Mouse (Mus musculus): ENCODE measurements at regions not wholly inside any gene's neighbourhood (a gene's known extent, or its start where the extent isn't known, plus 50 kb on each side); places are given as distances from the start of the nearest gene placed in this dataset.

DNA sequence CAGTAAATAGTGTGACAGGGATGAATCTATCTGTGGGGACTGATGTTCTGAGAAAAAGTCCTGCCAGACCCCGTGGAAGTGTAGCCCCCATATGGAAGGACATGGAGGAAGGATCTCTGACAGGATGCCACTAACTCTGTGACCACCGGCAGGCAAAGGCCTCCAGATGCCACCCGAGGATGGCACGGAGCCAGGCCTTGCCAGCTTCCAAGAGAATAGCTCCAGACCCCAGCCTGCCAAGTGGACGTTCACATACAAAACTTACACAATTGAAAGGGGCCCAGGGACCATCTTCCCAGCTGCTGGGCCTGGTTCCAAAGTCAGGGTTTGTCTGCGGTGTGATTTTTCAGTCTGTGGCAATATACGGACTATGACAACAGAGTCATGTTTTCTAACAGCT, 161.1 kb downstream of the Cbln1 start:
- H3K9me3 ChIP-seq (ENCODE audit: low read length) = no peaks in the 10 kb centered on the region
- WGBS = 40% methylated on average over 7 of the region's 7 CpGs
- no peaks in the 10 kb centered on the region for H3K36me3 ChIP-seq (ENCODE audit: insufficient read depth)
- no peak overlapping the region for H3K27ac ChIP-seq (ENCODE audit: low read depth, low read length)
- no peak overlapping the region for H3K4me3 ChIP-seq (ENCODE audit: low read depth, low read length)
- no peak for TF ChIP-seq CTCF (IDR thresholded peaks at IDR 0.05; ENCODE audit: low read depth)
- no peaks in the 10 kb centered on the region for H3K4me1 ChIP-seq (ENCODE audit: insufficient read depth)
- ATAC-seq (no peak), DNase-seq (no peak)
- no peak overlapping the region for H3K4me2 ChIP-seq (ENCODE audit: low read depth)
- no peak overlapping the region for H3K9ac ChIP-seq
- H3K27me3 ChIP-seq (ENCODE audit: insufficient read depth, low read length) = no peaks in the 10 kb centered on the region

DNA sequence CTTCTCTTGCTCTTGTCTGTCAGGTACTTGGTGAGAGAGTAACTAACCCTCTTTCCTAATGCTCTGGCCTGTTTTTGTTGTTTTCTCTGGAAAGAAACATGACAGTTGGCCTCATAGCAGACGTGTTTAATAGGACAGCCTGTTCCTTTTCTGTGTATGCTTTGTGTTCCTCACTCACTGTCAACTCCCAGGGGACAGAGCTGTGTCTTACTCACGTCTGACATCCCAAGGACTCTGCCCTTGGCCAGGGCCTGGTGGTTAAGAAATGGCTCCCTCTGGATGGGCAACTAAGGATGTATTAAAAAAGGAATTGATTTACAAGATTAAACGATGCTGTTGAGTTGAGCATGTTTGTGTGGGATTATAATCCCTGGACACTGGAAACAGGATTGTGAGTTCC, 164.1 kb downstream of the Cbln1 start:
- WGBS = 73% methylated on average over 3 of the region's 3 CpGs
- ATAC-seq (no peak), DNase-seq (no peak)
- Histone ChIP-seq H3K4me3 (ENCODE audit: low read depth, low read length) (no peak overlapping the region), H3K27me3 (ENCODE audit: insufficient read depth, low read length) (no peaks in the 10 kb centered on the region), H3K4me1 (ENCODE audit: insufficient read depth) (no peaks in the 10 kb centered on the region), H3K27ac (ENCODE audit: low read depth, low read length) (no peak overlapping the region), H3K36me3 (ENCODE audit: insufficient read depth) (no peaks in the 10 kb centered on the region), H3K4me2 (ENCODE audit: low read depth) (no peak overlapping the region), H3K9me3 (ENCODE audit: low read length) (no peaks in the 10 kb centered on the region), H3K9ac (no peak overlapping the region)
- TF ChIP-seq CTCF (IDR thresholded peaks at IDR 0.05; ENCODE audit: low read depth) = no peak

DNA sequence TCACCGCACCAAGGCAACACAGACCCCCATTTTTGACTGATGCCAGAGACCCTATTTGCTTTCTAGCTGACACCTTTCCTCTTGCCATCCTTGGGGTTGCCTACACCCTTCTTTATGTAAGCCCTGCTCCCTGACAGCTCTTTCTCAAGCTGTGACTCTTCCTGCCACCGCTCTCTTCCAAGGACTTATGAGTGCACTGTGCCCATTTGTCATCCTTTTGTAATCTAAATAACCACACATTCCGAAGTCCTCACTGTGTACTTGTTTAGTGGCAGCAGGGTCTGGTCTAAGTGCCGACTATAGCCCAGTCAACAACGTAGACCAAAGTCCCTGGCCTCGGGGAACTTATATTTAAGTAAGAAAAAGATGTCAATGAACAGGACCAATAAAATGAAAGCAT, 167.4 kb downstream of the Cbln1 start:
- no peak overlapping the region for H3K4me3 ChIP-seq (ENCODE audit: low read depth, low read length)
- DNase-seq = no peak
- no peaks in the 10 kb centered on the region for H3K27me3 ChIP-seq (ENCODE audit: insufficient read depth, low read length)
- H3K9me3 ChIP-seq (ENCODE audit: low read length) = no peaks in the 10 kb centered on the region
- TF ChIP-seq CTCF (IDR thresholded peaks at IDR 0.05; ENCODE audit: low read depth) = no peak
- no peaks in the 10 kb centered on the region for H3K36me3 ChIP-seq (ENCODE audit: insufficient read depth)
- no peak overlapping the region for H3K9ac ChIP-seq
- no peaks in the 10 kb centered on the region for H3K4me1 ChIP-seq (ENCODE audit: insufficient read depth)
- no peak for ATAC-seq
- H3K4me2 ChIP-seq (ENCODE audit: low read depth) = no peak overlapping the region
- WGBS = 91% methylated on average over 6 of the region's 6 CpGs
- H3K27ac ChIP-seq (ENCODE audit: low read depth, low read length) = no peak overlapping the region

DNA sequence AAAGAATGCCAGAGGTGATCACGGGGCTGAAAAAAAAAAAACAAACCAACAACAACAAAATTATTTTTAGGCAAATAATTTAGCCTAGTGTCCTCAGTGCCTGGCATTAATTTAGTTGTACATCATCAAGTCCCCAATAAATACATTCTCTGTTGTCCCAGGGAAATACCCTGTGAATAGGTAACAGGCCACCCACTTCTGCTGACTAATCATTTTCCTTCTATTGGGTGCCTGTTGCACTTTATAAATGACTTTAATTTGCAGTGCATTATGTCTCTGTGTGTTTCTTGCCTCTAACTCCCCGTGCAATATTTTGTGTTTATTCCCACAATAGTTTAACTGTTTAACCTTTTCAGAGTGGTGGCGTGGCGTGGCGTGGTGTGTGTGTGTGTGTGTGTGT, 168.9 kb downstream of the Cbln1 start:
- Histone ChIP-seq H3K4me1 (ENCODE audit: insufficient read depth) (no peaks in the 10 kb centered on the region), H3K36me3 (ENCODE audit: insufficient read depth) (no peaks in the 10 kb centered on the region), H3K9ac (no peak overlapping the region), H3K27ac (ENCODE audit: low read depth, low read length) (no peak overlapping the region), H3K27me3 (ENCODE audit: insufficient read depth, low read length) (no peaks in the 10 kb centered on the region), H3K4me3 (ENCODE audit: low read depth, low read length) (no peak overlapping the region), H3K4me2 (ENCODE audit: low read depth) (no peak overlapping the region), H3K9me3 (ENCODE audit: low read length) (no peaks in the 10 kb centered on the region)
- TF ChIP-seq CTCF (IDR thresholded peaks at IDR 0.05; ENCODE audit: low read depth) = no peak
- WGBS = 87% methylated on average over 5 of the region's 5 CpGs
- DNase-seq (no peak), ATAC-seq (no peak)

DNA sequence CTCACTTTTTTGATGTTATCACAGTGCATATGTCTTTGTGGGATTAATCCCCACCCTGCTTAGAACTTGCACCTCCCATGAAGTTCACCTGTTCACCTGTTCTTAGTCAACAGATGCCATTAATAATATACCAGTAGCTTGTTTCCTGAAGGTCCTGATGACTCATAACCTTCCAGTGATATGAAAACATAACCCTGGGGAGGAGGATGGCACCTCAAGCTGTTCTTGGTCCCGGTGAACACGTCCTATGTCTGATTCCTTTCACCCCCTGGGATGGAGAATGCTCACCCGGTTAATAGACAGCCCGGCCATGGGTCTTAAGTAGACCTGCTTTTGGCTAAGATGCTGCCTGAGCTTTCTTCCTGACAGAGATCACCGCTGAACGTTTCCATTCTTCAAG, 174.6 kb downstream of the Cbln1 start:
- ATAC-seq = no peak
- Histone ChIP-seq H3K27me3 (ENCODE audit: insufficient read depth, low read length) (no peaks in the 10 kb centered on the region), H3K9me3 (ENCODE audit: low read length) (no peaks in the 10 kb centered on the region), H3K4me2 (ENCODE audit: low read depth) (no peak overlapping the region), H3K9ac (no peak overlapping the region), H3K4me1 (ENCODE audit: insufficient read depth) (no peaks in the 10 kb centered on the region), H3K27ac (ENCODE audit: low read depth, low read length) (no peak overlapping the region), H3K36me3 (ENCODE audit: insufficient read depth) (no peaks in the 10 kb centered on the region), H3K4me3 (ENCODE audit: low read depth, low read length) (no peak overlapping the region)
- DNase-seq = no peak
- 94% methylated on average over 6 of the region's 6 CpGs for WGBS
- TF ChIP-seq CTCF (IDR thresholded peaks at IDR 0.05; ENCODE audit: low read depth) = no peak

DNA sequence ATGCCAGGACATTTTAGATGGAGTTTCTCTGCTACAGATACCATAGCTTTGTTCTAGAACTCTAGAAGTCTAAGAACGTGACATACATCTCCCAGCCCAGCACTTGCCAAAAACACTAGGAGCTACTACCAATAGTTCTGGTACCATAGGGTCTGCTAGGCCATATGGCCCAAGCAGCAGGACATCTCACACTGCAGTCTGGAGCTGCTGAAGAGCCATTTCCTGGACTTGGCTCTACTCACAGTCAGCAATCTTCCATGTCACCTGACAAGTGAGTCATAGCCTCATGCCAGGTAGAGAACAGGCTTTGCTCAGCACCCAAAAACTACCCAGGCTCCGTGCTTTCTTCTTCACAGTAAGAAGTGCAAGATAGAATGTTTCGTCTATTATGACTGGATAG, 175.1 kb downstream of the Cbln1 start:
- no peak overlapping the region for H3K9ac ChIP-seq
- ATAC-seq = no peak
- no peaks in the 10 kb centered on the region for H3K4me1 ChIP-seq (ENCODE audit: insufficient read depth)
- TF ChIP-seq CTCF (IDR thresholded peaks at IDR 0.05; ENCODE audit: low read depth) = no peak
- no peaks in the 10 kb centered on the region for H3K36me3 ChIP-seq (ENCODE audit: insufficient read depth)
- H3K9me3 ChIP-seq (ENCODE audit: low read length) = no peaks in the 10 kb centered on the region
- no peak overlapping the region for H3K4me3 ChIP-seq (ENCODE audit: low read depth, low read length)
- no peak overlapping the region for H3K4me2 ChIP-seq (ENCODE audit: low read depth)
- WGBS = 91% methylated on average over 3 of the region's 3 CpGs
- no peak overlapping the region for H3K27ac ChIP-seq (ENCODE audit: low read depth, low read length)
- no peak for DNase-seq
- H3K27me3 ChIP-seq (ENCODE audit: insufficient read depth, low read length) = no peaks in the 10 kb centered on the region

DNA sequence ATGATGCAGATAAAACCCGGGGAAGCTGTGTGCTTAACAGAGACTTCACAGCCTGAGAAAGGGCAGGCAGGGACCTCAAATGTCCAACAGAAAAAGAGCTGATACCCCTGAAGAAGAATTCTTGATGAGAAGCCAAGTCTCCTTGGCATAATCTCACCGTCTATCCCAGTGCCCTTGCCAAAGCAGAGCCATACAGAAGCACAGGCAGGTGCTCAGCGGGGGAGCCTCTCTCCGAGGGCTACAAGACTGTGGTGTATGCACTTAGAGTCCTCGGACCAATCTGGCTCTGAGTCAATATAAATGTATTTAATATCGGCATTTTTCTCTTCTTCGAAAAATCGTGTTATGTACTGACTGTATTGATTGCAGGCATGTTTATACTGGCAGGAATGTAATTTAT, 186.3 kb downstream of the Cbln1 start:
- Histone ChIP-seq H3K27ac (ENCODE audit: low read depth, low read length) (no peak overlapping the region), H3K9ac (no peak overlapping the region), H3K9me3 (ENCODE audit: low read length) (no peaks in the 10 kb centered on the region), H3K4me3 (ENCODE audit: low read depth, low read length) (no peak overlapping the region), H3K36me3 (ENCODE audit: insufficient read depth) (no peaks in the 10 kb centered on the region), H3K4me2 (ENCODE audit: low read depth) (no peak overlapping the region), H3K4me1 (ENCODE audit: insufficient read depth) (no peaks in the 10 kb centered on the region), H3K27me3 (ENCODE audit: insufficient read depth, low read length) (no peaks in the 10 kb centered on the region)
- DNase-seq (no peak), ATAC-seq (no peak)
- TF ChIP-seq CTCF (IDR thresholded peaks at IDR 0.05; ENCODE audit: low read depth) = no peak
- 48% methylated on average over 8 of the region's 8 CpGs for WGBS

DNA sequence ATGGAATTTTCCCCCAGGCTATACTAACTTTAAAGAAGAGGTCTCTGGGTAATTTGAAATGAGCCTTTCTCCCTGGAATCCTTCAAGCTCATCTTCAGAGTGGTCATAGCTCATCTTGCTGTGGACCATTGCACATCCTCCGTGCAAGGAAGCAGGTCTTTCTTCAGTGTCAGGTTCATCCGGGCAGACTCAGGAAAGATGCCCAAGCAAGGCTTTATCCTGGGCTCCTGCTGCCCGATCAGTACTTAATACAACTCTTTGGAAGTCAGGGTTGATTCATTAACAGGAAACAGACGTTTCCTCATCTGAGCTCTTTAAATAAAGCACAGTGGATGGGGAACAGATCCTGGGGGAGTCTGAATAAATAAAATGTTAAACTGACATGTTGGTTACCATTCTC, 188.1 kb downstream of the Cbln1 start:
- ATAC-seq = no peak

More for the DNA sequence above, 188.1 kb downstream of the Cbln1 start:
- H3K9ac ChIP-seq = no peak overlapping the region
- no peak overlapping the region for H3K27ac ChIP-seq (ENCODE audit: low read depth, low read length)
- no peak for TF ChIP-seq CTCF (IDR thresholded peaks at IDR 0.05; ENCODE audit: low read depth)
- H3K4me1 ChIP-seq (ENCODE audit: insufficient read depth) = no peaks in the 10 kb centered on the region
- no peak for DNase-seq
- no peaks in the 10 kb centered on the region for H3K36me3 ChIP-seq (ENCODE audit: insufficient read depth)
- no peaks in the 10 kb centered on the region for H3K27me3 ChIP-seq (ENCODE audit: insufficient read depth, low read length)
- H3K9me3 ChIP-seq (ENCODE audit: low read length) = no peaks in the 10 kb centered on the region
- WGBS = 83% methylated on average over 4 of the region's 4 CpGs
- H3K4me3 ChIP-seq (ENCODE audit: low read depth, low read length) = no peak overlapping the region
- H3K4me2 ChIP-seq (ENCODE audit: low read depth) = no peak overlapping the region
